Mouse (Mus musculus) liver, embryonic 14.5 days (tissue): ENCODE measurements around the gene Daam2.

Experiments
- CTCF ChIP-seq: IDR thresholded peaks from 2 replicates; pipeline ENCODE4 v1.5.1; 2016; ENCODE audit warnings: antibody characterized with exemption, low read depth, control low read depth
- EP300 ChIP-seq: IDR thresholded peaks from 2 replicates; pipeline ENCODE4 v1.6.1; 2016; ENCODE audit warnings: antibody characterized with exemption, low read depth

DNA sequence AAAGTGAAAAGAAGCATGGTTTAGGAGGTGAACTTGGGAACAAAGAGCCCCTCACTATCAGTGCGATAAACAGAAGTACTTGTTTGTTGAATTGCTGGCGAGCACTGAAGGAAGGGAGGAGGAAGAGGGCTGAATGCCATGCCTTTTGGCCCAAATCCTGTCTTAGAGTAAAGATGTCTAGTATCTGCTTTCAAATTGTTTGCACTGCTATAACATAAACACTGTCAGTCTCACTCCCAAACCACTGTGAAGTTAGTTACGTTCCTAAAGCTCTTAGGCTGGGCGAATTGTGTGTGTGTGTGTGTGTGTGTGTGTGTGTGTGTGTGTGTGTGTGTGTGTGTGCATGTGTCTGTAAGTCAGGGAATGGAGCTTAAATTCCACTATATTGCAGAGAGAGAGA lies 28.6 kb downstream of the Daam2 start:
- TF ChIP-seq CTCF (no peak), EP300 (no peak)
